Mouse (Mus musculus): ENCODE data around the gene Zfp143.

DNA sequence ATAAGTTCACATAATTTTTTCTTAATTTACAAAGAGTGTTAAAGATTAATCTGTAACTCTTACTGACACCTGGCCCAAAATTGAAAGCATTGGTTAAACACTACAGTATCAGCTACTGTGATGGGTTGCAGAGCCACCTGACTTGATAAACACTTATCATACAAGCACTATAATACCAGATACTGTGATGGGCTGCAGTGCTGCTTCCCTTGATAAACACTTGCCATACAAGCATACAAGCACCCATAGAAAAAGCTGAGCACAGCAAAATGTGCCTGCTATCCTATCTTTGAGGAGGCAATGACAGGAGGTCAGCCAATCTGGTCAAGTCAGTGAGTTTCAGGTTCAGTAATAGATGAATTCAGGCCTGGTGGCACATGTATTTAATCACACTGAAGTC lies 24.2 kb downstream of the Zfp143 start:
- no peak for TF ChIP-seq CTCF (IDR thresholded peaks at IDR 0.05; ENCODE audit: low read depth, low read length)
- TF ChIP-seq POLR2A (IDR thresholded peaks at IDR 0.05; ENCODE audit: insufficient read depth, low read length): no peak
- no peak for TF ChIP-seq EP300 (IDR thresholded peaks at IDR 0.05; ENCODE audit: insufficient read depth, low read depth, low read length)

Measured in ES-Bruce4 (cell line).